Mouse (Mus musculus) ovary, postnatal 14 days (tissue): ENCODE measurements around the gene Ctcfl.

Source experiments
- DNase-seq: peaks from one replicate; pipeline ENCODE4 v3.0.0; 2022; ENCODE audit warnings: low spot score

The Ctcfl gene

DNA sequence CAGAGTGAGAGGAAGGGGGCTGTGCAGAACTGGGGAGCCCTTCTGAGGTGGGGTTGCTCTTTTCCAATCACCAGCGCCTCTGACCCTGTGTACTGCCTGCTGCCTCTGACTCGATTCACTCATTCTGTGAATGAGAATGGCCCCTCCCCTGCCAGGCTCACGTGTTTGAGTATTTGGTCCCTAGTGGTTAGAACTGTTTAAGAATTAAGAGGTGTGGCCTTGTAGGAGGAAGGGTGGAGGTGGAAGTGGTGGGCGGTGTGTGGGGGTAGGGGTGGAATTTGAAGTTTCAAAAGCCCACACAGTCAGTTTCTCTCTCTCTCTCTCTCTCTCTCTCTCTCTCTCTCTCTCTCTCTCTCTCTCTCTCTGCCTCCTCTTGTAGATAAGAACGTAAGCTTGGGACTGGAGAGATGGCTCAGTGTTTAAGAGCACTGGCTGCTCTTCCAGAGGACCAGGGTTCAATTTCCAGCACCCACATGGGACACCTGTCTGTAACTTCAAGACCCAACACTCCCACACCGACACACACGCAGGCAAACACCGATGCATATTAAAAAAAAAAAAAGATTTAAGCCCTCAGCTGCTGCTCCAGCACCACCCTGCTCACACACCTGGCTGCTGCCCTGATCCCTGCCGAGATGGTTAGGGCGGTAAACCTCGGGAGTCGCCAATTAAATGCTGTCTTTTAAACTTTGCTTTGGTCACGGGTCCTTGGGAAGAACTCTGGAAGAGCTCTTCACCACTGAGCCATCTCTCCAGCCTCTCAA is 35.4 kb downstream of the Ctcfl start:
- DNase-seq: no peak

DNA sequence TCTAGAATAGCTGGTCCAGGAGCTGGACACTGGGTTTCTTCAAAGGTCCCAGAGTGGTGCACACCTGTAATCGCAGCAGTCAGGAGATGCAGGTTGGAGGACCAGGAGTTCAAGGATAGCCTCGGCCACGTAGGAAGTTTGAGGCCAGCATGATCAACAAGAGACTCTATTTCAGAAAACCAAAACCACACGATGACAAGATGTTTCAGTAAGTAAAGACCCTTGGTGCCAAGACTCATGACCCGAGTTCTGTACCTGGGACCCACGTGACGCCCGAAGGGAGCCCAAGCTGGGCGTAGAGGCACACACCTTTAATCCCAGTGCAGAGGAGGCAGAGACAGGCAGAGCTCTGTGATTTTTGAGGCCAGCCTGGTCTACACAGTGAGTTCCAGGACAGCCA is 36.2 kb downstream of the Ctcfl start:
- DNase-seq: no peak

DNA sequence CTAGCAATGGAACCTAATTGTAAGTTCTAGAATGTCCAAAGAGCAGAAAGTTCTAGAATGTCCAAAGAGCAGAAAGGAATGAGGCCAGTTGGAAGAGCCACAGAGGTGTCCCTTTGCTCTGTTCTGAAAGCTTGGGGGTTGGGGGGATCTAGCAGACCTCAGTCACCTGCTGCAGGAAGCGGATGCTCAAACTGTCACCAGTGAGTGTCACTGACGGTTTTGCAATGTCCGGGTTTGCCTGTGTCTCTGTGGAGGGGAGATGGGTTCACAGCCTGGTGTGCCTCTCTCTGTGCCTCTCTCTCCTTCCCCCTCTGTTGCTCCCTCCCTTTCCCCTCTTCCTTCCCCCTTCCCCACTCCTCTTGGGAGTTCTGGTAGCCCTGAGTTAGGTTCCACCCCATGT is 36.6 kb downstream of the Ctcfl start:
- DNase-seq: no peak

DNA sequence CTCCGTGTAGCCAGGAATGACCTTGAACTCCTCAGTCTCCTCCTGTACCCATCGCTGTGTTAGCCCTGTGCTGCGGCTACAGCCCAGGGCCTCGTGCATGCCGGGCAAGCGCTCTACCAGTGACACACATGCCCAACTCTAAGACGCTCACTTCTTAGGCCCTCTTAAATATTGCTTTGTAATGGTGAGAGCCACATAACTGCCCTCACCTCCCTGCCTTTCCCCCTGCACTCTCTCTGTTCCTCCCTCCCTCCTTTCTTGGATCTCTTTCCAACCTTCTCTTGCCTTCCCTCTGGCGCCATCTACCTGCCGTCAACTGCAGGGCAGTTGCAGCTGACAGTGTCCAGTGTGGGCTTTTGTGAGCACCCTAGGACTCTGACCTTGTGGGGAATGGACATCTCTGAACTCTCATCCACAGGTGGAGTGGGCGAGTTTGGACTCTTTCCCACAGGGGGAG is 38.5 kb downstream of the Ctcfl start:
- peak; percentile 69 for DNase-seq

DNA sequence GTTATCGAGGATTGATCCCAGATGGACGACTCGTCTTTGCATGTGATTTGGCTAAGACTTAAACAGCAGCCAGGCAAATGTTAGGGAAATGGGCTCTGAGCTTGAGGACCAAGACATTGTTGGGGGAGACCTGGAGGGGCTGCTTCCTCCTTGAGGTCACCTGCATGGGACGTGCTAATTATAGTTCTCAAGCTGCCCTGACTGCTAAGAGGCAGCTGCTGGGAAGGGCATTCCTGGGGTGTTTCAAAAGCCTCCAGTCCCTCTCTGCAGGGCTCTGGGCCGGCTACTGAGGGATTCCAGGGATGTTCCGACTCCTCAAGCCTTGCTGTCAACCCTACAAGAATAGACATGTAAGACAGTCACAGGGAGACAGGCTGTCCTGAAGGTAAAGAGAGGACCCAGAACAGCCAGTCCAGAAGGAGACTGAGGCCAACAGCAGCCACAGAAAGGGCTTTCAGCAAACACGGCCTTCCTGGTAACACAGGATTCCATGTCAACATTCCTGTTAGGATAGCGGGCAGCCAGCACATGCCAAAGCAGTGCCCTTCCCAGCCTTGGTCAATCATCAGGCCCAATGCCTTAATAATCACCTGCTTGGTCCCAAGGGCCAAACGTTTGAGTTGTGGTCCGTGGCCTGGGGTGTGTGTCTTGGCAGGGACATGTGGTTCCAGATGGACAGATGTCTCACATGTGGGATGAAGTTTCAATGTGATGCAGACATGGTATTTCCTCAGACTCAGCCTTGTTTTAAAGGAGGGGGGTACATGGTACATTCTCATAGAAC is 39.4 kb downstream of the Ctcfl start:
- no peak for DNase-seq

DNA sequence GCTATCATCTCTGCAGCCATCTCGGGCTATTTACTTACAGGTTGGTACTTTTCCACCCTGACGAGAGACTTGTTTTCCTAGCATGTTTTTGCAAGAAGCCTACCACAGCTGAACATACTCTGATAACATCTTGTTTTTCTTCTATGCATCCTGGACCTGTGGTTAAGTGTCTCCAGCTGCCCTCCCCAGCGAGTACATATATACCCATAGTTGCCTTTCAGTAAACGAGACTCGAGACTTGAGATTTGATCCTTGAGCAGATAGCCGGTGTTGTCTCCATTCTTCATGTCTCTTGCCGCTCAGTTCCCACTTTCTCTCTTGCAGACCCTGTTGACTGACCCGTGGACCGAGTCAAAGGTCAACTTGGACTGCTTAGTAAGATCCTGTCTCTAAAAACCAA is 42.4 kb downstream of the Ctcfl start:
- no peak for DNase-seq

DNA sequence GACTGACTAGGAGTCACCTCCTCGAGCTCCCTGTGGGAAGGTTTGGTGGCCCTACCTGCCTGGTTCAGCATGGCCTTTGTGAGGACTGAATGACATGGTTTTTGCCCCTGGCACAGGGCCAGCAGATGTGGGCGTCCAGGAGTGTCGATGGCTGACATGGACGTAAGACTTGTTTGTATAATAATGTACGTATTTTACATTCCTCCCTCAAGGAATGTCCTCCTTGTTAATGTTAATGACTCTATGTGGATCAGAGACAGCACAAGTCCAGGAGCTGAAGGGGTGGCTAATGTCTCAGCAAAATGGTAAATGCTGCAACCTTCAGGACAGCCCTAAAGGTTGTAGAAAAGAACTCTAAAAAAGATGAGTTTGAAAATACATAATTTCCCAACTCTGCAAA is 45.7 kb downstream of the Ctcfl start:
- no peak for DNase-seq

DNA sequence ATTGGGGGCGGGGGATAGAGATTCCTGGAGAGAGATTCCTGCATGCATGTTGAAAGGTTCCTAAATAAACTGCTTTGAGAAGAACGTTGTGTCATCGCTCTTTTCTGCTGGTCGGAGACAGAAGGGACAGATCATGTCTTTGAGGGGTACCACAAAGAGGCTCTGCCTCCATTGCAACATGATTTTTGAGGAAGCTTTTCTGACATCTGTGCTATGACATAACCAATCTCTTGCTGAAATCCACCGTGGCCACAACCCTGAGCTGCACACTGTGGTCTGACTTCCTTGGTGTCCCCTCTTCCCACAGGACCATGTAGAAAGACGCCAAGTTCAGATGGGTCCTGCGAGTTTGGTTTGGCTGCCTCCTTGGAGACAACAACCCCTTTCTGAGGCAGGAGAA is 46.4 kb downstream of the Ctcfl start:
- no peak for DNase-seq

DNA sequence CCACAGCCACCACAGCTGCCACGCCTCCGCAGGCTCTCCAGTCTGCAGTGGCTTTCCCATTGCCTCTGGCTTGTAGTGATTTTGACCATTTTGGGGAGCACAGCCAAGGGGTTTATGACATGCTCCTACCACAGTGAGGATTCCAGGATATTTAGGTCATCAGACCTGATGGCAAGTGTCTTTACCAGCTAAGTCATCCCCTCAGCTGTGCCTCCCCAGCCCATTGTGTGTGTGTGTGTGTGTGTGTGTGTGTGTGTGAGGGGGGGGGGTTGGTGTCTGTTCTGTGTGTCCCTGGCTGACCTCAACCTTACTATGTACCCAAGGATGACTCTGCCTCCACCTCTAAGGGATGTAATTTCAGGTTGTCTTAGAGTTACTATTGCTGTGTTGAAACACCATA is 54.5 kb downstream of the Ctcfl start:
- no peak for DNase-seq

DNA sequence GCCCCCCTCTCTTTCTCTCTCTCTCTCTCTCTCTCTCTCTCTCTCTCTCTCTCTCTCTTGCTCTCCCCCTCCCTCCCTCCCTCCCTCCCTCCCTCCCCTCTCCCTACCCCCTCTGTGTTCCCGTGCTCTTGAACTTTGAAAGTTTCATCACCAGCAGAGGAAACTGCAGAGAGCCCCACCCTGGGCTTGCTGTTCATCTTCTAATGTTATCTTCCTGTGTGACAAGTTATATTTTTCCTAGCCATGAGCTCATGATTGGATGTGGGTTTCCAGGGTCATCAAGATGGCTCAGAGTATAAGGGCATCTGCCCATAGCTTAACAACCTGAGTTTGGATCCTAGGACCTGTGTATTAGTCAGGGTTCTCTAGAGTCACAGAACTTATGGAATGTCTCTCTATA is 56.1 kb downstream of the Ctcfl start:
- no peak for DNase-seq

DNA sequence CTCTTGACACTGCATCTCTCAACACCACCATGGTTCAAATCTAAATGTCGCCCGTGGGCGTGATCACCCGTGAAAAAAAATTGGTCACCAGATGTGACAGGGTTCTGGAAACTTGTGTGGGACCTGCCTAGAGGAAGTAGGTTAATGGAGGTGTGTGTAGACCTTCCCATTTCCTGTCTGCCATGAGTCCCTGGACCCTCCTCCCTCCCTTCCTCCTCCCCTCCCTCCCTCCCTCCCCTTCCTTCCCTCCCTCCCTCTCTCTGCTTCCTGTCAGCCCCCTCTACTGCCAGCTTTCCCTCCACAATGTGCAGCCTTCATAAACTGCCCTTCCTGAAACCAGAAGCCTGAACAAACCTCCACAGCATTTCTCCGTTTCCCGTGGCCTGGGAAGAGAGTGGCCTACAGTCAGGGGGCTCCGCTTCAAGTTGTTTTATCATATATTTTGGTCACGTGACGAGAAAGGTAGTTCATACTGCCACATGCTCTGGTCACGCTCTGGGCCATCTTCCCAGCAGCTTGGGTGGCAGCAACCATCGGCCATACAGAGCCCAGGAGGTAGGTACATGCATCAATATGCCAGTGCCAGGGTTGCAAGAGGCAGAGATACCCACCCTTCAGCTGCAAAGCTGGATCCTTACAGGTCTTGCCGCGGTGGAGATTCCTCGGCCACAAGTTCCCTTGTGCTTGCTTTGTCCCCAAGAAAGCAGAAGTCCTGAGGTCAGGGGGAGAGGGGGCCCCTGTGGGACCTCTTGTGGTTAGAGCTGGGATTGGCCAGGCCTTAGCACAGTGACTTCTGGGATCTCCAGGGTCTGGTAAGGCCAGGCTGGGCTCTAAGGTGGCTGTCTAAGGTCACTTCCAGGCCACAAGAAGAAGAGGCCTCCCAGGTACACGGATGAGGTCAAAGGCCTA is 57.6 kb downstream of the Ctcfl start:
- no peak for DNase-seq

DNA sequence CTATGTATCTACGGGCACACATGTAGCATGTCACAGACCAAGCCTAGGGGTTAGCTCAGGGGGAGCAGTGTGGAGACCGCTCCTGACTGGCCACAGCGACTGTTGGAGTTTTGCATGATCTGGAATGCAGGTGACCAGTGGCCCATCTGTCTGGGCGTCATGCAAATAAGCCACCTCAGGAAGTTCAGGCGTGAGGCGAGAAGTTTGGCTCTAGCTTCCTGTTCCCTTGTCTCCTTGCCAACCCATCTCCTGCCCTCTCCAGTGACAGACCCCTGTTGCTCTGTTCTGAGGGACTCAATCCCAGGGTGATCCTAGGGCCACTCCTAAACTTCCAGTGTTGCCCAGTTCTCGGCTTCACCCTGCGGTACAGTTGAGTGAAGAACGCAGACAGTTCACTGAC is 58.9 kb downstream of the Ctcfl start:
- no peak for DNase-seq

DNA sequence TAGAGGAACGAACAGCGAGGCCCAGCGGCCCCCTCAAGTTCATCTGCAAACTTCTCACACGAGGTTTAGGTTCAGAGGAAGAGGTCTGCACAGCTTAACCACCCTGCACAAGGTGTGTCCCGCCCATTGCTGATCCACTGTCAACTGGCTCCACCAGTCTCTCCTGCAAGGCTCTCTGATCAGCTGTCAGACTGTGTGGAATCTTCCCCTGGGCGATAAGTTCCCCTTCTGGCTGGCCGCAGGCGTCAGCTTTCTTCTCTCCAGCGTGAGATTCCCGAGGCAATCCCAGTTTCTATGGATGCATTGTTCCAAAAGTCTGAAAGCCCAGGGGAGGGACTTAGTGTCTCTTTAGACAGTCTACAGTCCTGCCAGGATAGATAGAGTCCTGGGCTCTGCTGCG is 61.1 kb downstream of the Ctcfl start:
- DNase-seq: no peak

DNA sequence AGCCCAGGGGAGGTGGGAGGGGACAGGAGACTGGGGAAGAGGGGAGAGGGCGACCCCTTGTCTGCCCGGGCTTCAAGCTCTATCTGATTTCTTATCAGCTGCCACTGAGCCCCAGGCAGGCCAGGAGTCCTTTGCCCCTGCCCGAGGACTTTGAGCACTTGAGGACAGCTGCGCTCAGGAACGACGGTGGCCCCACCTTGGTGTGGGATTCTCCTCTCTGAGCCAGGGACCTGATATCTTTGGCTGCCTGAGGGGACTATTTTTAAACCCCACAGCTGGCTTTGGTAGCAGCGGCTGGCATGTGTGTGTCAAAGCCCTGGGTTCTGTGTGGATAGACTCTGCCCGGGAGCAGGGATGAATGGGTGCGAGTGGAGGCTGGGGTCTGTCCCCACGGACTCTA is 61.7 kb downstream of the Ctcfl start:
- DNase-seq: no peak

DNA sequence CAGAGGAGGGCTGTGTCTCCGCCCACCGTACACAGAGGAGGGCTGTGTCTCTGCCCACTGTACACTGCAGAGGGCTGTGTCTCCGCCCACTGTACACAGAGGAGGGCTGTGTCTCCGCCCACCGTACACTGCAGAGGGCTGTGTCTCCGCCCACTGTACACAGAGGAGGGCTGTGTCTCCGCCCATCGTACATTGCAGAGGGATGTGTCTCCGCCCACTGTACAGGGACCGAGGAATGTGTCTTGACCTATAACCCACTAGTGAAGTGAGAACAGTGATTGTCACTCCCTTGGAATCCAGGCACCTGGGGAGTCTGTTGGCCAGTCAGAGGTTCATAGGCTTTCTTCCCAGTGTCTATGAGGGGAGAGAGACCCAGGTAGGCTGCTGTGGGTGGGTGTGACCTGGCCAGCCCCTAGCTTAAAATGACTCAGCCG is 62.4 kb downstream of the Ctcfl start:
- DNase-seq: no peak

DNA sequence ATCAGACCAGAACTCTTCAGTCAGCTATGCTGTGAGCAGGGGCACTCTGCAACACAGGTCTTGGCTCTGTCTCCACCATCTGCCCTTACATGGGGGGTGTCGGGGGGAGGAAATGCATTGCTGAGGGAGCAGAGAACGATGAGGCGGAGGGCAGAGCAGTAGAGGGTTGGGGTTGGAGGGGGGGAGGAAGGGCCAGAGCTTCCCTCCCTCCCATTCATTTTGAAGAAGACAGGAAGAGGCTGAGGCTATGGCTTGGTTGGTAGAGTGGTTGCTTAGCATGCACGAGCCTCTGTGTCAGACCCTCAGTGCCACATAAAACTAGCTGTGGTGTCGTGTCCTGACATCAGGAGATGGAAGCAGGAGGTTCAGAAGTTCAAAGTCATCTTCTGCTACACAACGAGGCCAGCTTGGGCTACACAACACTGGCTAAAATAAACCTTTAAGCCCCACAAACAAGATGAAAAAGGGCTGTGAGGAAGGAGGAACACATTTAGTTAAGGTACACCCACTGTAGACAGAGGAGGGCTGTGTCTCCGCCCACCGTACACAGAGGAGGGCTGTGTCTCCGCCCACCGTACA is 62.9 kb downstream of the Ctcfl start:
- no peak for DNase-seq

DNA sequence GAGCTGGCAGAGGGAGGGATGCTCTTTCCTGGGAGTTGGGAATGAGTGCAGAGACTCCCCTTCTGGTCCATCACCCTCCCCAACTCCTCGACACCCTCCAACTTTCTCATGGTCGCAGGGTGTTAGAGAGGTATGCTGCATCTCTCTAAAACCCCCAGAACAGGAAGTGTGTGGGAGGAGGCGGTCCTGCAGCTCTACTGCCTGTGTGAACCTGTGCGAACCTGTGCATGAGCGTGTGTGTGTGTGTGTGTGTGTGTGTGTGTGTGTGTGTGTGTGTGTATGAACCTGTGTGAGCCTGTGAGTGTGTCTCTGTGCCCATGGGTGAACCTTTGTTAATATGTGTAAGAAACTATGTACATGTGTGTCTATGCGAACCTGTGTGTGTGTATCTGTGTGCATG is 65.5 kb downstream of the Ctcfl start:
- no peak for DNase-seq

DNA sequence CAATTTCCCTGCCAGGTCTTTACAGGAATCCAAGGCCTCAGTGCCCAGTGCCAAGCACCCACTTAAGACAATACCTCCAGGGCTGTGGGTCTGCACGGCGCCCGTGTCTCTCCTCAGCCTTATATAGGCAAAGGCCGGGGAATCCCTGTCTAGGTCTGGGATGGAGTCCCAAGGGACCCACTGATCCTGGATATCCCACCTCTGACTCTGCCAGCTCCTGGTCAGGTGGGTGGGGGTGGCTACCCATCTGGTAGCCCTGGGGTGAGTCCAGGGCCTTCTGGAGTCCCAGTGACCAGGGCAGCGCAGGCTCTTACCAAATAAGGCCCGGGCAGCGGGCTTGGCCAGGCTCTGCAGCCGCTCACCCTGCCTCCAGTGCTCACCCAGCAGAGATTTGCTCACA is 66.4 kb downstream of the Ctcfl start:
- DNase-seq: no peak

DNA sequence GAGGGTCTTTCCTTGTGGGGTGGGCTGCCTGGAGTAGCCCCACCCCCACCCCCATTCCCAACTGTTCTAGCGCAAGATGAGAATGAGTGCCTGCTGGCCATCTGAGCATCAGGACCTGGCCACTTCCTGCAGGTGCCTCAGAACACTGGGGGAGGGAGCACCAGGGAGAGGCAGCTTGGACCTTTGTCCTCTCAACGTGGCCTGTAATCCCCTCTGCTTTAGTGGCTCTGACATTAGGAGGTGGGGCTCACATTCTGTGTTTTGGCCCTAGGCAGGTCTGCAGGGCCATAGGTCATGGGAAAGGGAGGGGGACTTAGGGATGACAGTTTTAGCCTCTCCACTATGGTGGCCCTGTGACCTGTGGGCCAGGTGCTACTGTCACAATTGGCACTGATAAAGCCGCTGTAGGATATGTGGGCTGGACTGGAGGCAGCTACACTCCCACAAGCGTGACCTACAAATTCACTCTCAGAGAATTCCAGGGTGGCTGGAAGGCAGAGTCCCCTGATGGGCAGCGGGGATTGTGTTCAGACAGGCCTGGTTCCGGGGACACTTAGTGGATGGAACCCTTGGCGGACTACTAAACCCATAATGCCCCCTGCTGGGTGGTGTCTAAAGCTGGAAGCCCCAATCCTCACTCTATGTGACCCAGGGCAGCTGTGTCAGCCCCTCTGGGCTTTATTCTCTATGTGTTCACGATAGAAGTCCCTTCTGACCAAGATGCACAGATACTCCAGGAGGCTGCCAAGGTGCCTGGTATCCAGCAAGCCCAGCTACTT is 68.5 kb downstream of the Ctcfl start:
- DNase-seq: no peak

DNA sequence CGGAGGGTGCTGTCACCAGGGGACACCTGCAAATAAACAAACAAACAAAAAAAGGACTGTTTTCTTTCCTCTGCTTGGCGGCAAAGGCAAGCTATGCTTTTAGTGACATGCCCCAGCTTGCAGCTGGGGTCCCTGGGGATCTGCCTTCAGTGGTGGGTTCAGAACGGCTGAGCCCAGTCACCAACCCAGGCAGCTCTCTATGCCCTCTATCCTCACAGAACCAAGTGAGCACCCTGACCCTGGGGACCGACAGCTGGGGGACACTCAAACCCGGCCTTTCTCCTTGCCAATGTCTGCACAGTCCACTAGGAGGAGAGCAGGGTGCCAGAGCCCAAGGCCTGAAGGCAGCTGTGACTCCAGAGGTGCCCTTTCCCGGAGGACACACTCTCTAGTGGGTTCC is 69.5 kb downstream of the Ctcfl start:
- DNase-seq: no peak

DNA sequence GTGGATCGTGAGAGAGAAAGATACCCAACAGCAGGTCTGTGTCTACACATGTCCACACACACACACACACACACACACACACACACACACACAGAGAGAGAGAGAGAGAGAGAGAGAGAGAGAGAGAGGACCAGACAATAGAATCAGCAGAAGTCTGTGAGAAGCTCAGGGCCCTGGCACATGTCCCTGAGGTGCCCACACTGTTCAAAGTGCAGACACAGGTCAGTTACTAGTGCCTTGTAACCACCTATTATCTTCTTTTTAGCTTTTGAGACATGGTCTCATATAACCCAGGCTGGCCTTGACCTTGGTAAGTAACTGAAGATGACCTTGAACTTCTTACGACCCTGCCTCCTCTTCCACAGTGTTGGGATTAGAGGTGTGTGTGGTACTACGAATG is 70.1 kb downstream of the Ctcfl start:
- DNase-seq: no peak
